In genomic region chr1:154884275-154885206, GRCm38 (mm10) we compare ENCODE assay signal across 9 mouse cellular contexts. TPM values are rescaled to one million over a fixed set of nuclear protein-coding genes. Genes with fewer than 3 reads are reported as not detected.
DNase-seq lines count a peak whose midpoint lies in the region; ATAC-seq lines count a peak whose summit lies in the region.
"Had no signal": no experiment of that assay in that cellular context is flagged by ENCODE, and none has a peak within 500 bp of the region (broad histone marks: within the 10 kb centered on the region; RNA-seq: fewer than 3 reads in every experiment).

Gene Cacna1e, minus strand, starts transcription at chr1:154884501.

- 7% methylated on average over 31 of the region's 31 CpGs for WGBS in forebrain, embryonic 11.5 days
- 3% methylated on average over 31 of the region's 31 CpGs for WGBS in midbrain, embryonic 12.5 days

- ATAC-seq in forebrain, embryonic 11.5 days (replicated peaks; ENCODE audit: low FRiP score): peak; percentile 62
- peak; percentile 48; the same call in 1 of the 2 replicates for ATAC-seq in midbrain, embryonic 12.5 days (ENCODE audit: low FRiP score, low read depth)

- H3K27ac ChIP-seq in forebrain, embryonic 11.5 days (ENCODE audit: low read depth, low read length): no peak within 1 kb of the TSS
- H3K27ac ChIP-seq in midbrain, embryonic 12.5 days (replicated peaks): no peak within 1 kb of the TSS

- no peaks in the 10 kb centered on the region for H3K36me3 ChIP-seq in forebrain, embryonic 11.5 days (ENCODE audit: control insufficient read depth, insufficient read depth, low read length)
- H3K36me3 ChIP-seq in midbrain, embryonic 12.5 days: no peaks in the 10 kb centered on the region

- H3K4me1 ChIP-seq in forebrain, embryonic 11.5 days (replicated peaks; ENCODE audit: control insufficient read depth, insufficient read depth, low read length): peaks cover 14% of the 10 kb centered on the region; the same call in 1 of the 2 replicates
- peaks cover 46% of the 10 kb centered on the region for H3K4me1 ChIP-seq in midbrain, embryonic 12.5 days

- peak within 1 kb of the TSS; percentile 22 for H3K4me3 ChIP-seq in forebrain, embryonic 11.5 days (ENCODE audit: low read depth, low read length)
- peak within 1 kb of the TSS; percentile 45 for H3K4me3 ChIP-seq in midbrain, embryonic 12.5 days
- H3K4me3 ChIP-seq: erythroblast, embryonic 14.5 days had no signal

- peak within 1 kb of the TSS; percentile 71 for H3K4me2 ChIP-seq in forebrain, embryonic 11.5 days (ENCODE audit: low read depth, low read length, severe bottlenecking)
- H3K4me2 ChIP-seq in midbrain, embryonic 12.5 days (replicated peaks): peak within 1 kb of the TSS; percentile 85

- H3K9ac ChIP-seq in forebrain, embryonic 11.5 days (ENCODE audit: low read length): peak within 1 kb of the TSS; percentile 51
- peak within 1 kb of the TSS; percentile 54 for H3K9ac ChIP-seq in midbrain, embryonic 12.5 days (replicated peaks)

- DNase-seq in adrenal gland, adult (ENCODE audit: inconsistent age in 2 of 2, low spot score in 1 of 2): peak; percentile 10 to 56
- no peak for DNase-seq in adrenal gland, adult 8-10 months
- peak; percentile 21 for DNase-seq in ovary, postnatal 36 days (ENCODE audit: low spot score)
- DNase-seq in ovary, adult 18-20 months (ENCODE audit: low spot score): no peak
- peak; percentile 61 for DNase-seq in forebrain, embryonic 11.5 days (ENCODE audit: low spot score)
- peak; percentile 29 to 46 for DNase-seq in layer of hippocampus, postnatal 10 days (ENCODE audit: low spot score in 2 of 2)
- DNase-seq in urinary bladder, postnatal 25 days (ENCODE audit: low spot score): no peak

- H3K27me3 ChIP-seq in forebrain, embryonic 11.5 days (ENCODE audit: control insufficient read depth, insufficient read depth, low read length): peaks cover 12% of the 10 kb centered on the region
- peaks cover 31% of the 10 kb centered on the region for H3K27me3 ChIP-seq in midbrain, embryonic 12.5 days

- no peaks in the 10 kb centered on the region for H3K9me3 ChIP-seq in forebrain, embryonic 11.5 days (ENCODE audit: control insufficient read depth, low read length)
- H3K9me3 ChIP-seq in midbrain, embryonic 12.5 days: no peaks in the 10 kb centered on the region

RNA-seq across cellular contexts. Expression of gene Cacna1e, which starts in this region (rescaled TPM):
- under 1 TPM; 0.12 to 0.78 (median 0.50) TPM for total RNA-seq in adrenal gland, adult 8-10 months (2022)
- polyA plus RNA-seq in forebrain, embryonic 11.5 days (2014; fragmentation: Nextera tagmentation; extraction: Ambion mirVana): 1.4 and 1.7 TPM in 2 replicates
- 100 to 1,000 TPM; 134 to 151 TPM for total RNA-seq in layer of hippocampus, postnatal 10 days (2021)
- 3.0 and 3.7 TPM in 2 replicates for polyA plus RNA-seq in midbrain, embryonic 12.5 days (2016; fragmentation: Nextera tagmentation; extraction: Ambion mirVana)
- polyA plus RNA-seq: erythroblast, embryonic 14.5 days had no signal

Comparison
In these comparisons a context has a peak if more than half of its experiments do, and no peak if none do; other contexts are left out.
1. RNA of gene Cacna1e (total RNA-seq): 134 to 151 TPM in layer of hippocampus, postnatal 10 days; 0.12 to 0.78 TPM in adrenal gland, adult 8-10 months; every median in the first group is over 10 times any median in the second.
2. DNase-seq: peak in adrenal gland, adult (2 of 2), ovary, postnatal 36 days (single experiment), forebrain, embryonic 11.5 days (single experiment) and layer of hippocampus, postnatal 10 days (2 of 2); none in adrenal gland, adult 8-10 months (single experiment), ovary, adult 18-20 months (single experiment) and urinary bladder, postnatal 25 days (single experiment).